Mouse (Mus musculus) stomach, embryonic 14.5 days (tissue): ENCODE data around the gene Dkk3. TPM values are rescaled to one million over a fixed set of nuclear protein-coding genes. Genes with fewer than 3 reads are reported as not detected.

Experiments used
- ATAC-seq: fragments of 200-750 bp; cut with Nextera tagmentation; 2 replicates; pipeline ENCODE4 v1.8.0; 2017; ENCODE audit warnings: low read depth, moderate TSS enrichment; ENCODE audit not compliant: insufficient number of reproducible peaks, insufficient read depth, low FRiP score
- H3K27ac ChIP-seq: fragments of 300-500 bp; sonication (generic); 2 replicates; pipeline ENCODE4 v1.5.1; 2014; ENCODE audit warnings: mild to moderate bottlenecking, low read length, moderate library complexity, mixed read lengths
- H3K27me3 ChIP-seq: fragments of 300-500 bp; sonication (generic); 2 replicates; pipeline ENCODE4 v1.6.1; 2014; ENCODE audit warnings: low read length, control low read depth, mixed read lengths; ENCODE audit not compliant: control insufficient read depth, insufficient read depth
- H3K36me3 ChIP-seq: fragments of 300-500 bp; sonication (generic); 2 replicates; pipeline ENCODE4 v1.6.1; 2014; ENCODE audit warnings: mild to moderate bottlenecking, control low read depth, low read length, moderate library complexity, mixed read lengths; ENCODE audit not compliant: control insufficient read depth, insufficient read depth
- H3K4me1 ChIP-seq: fragments of 300-500 bp; sonication (generic); 2 replicates; pipeline ENCODE4 v1.6.1; 2014; ENCODE audit warnings: low read length, control low read depth, mixed read lengths; ENCODE audit not compliant: control insufficient read depth, insufficient read depth
- H3K4me2 ChIP-seq: fragments of 300-500 bp; sonication (generic); replicated peaks from 2 replicates; pipeline ENCODE4 v1.6.1; 2014; ENCODE audit warnings: low read depth, low read length, control low read depth
- H3K4me3 ChIP-seq: fragments of 300-500 bp; sonication (generic); 2 replicates; pipeline ENCODE4 v1.5.1; 2014; ENCODE audit warnings: low read depth, low read length, control low read depth
- H3K9ac ChIP-seq: fragments of 300-500 bp; sonication (generic); replicated peaks from 2 replicates; pipeline ENCODE4 v1.6.1; 2014; ENCODE audit warnings: low read depth, mild to moderate bottlenecking, control low read depth, low read length, moderate library complexity, mixed read lengths
- H3K9me3 ChIP-seq: fragments of 300-500 bp; sonication (generic); 2 replicates; pipeline ENCODE4 v1.6.1; 2016; ENCODE audit warnings: low read depth, low read length, control low read depth; ENCODE audit not compliant: control insufficient read depth
- WGBS: fragments of 180-500 bp; shearing (Covaris S2); extraction: QIAGEN DNeasy Blood & Tissue Kit; methylation state at CpG from one replicate; pipeline ENCODE4 v1.1.7; 2014; 5-methylcytosine and 5-hydroxymethylcytosine counted together
- polyA plus RNA-seq: library from polyadenylated mRNA; unstranded; fragments of >200 nt; fragmentation: Nextera tagmentation; extraction: Ambion mirVana; gene quantifications from 2 replicates; pipeline ENCODE4 v1.2.1, GENCODE M21; 2014

The Dkk3 gene
- polyA plus RNA-seq, 1 experiment from 2014 or later = 31.5 TPM

DNA sequence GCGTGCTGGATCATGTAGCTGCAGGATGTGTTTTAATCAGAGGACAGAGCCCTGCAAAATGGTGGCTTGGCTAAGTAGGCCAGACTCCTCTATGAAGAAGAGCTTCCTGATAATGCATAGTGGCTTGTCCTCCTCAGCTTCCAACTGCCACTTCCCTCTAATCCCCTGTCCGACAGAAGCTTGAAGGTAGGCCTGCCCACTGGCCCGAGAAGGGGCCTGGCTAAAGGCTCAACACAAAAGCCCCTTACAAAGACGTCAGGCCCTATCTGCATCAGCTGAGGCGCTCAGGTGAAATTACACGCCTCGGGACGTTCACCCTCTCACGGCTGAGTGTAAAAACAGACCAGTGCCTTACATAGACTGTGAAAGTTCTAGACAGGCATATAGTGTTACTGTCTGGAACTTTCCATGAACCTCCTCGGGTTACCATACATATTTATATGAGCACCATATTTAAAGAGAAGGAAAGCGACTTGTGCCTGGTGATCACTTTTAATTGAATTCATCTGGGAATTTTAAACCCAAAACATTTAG lies 14.1 kb downstream of the Dkk3 start:
- Histone ChIP-seq H3K4me2 (no peak overlapping the region), H3K9me3 (no peaks in the 10 kb centered on the region), H3K4me3 (no peak overlapping the region), H3K27me3 (no peaks in the 10 kb centered on the region), H3K36me3 (no peaks in the 10 kb centered on the region), H3K4me1 (no peaks in the 10 kb centered on the region), H3K27ac (no peak overlapping the region), H3K9ac (no peak overlapping the region)
- WGBS = 57% methylated on average over 11 of the region's 11 CpGs
- no peak for ATAC-seq

DNA sequence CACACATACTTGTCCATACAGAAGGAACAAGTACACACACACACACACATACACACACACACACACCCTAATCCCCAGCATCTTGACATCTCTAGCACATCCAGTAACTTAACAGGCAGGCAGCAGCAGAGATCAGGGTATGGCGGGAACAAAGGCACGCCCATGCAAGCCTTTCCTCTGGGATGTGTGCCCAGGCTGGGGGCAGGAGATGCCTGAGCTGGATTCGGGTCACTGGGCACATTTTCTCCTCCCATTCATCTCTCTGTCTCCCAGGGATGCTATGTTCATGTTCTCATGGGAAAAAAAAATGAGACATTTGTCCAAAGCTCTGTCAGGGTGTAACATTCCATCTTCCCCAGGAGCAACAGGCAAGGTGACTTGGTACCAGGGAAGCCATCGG lies 14.9 kb downstream of the Dkk3 start:
- no peak overlapping the region for H3K4me2 ChIP-seq
- no peaks in the 10 kb centered on the region for H3K36me3 ChIP-seq
- H3K27ac ChIP-seq = no peak overlapping the region
- no peak overlapping the region for H3K4me3 ChIP-seq
- H3K27me3 ChIP-seq = no peaks in the 10 kb centered on the region
- H3K4me1 ChIP-seq = no peaks in the 10 kb centered on the region
- no peaks in the 10 kb centered on the region for H3K9me3 ChIP-seq
- H3K9ac ChIP-seq = no peak overlapping the region
- 64% methylated on average over 4 of the region's 4 CpGs for WGBS
- ATAC-seq = no peak

GRCm38 (mm10) chr7:112143090-112143500 lies 15.8 kb downstream of the Dkk3 start:
- 42% methylated on average over 7 of the region's 7 CpGs for WGBS
- H3K4me2 ChIP-seq = no peak overlapping the region
- no peak overlapping the region for H3K4me3 ChIP-seq
- ATAC-seq = no peak
- no peaks in the 10 kb centered on the region for H3K9me3 ChIP-seq
- no peaks in the 10 kb centered on the region for H3K4me1 ChIP-seq
- no peaks in the 10 kb centered on the region for H3K27me3 ChIP-seq
- no peak overlapping the region; the same call in 1 of the 2 replicates for H3K27ac ChIP-seq
- no peaks in the 10 kb centered on the region for H3K36me3 ChIP-seq
- no peak overlapping the region for H3K9ac ChIP-seq

GRCm38 (mm10) chr7:112142616-112143015 lies 16.2 kb downstream of the Dkk3 start:
- H3K36me3 ChIP-seq = no peaks in the 10 kb centered on the region
- H3K27ac ChIP-seq = no peak overlapping the region
- no peaks in the 10 kb centered on the region for H3K4me1 ChIP-seq
- WGBS = 75% methylated on average over 3 of the region's 3 CpGs
- H3K27me3 ChIP-seq = no peaks in the 10 kb centered on the region
- H3K4me2 ChIP-seq = no peak overlapping the region
- ATAC-seq = no peak
- H3K9ac ChIP-seq = no peak overlapping the region
- H3K9me3 ChIP-seq = no peaks in the 10 kb centered on the region
- H3K4me3 ChIP-seq = no peak overlapping the region

DNA sequence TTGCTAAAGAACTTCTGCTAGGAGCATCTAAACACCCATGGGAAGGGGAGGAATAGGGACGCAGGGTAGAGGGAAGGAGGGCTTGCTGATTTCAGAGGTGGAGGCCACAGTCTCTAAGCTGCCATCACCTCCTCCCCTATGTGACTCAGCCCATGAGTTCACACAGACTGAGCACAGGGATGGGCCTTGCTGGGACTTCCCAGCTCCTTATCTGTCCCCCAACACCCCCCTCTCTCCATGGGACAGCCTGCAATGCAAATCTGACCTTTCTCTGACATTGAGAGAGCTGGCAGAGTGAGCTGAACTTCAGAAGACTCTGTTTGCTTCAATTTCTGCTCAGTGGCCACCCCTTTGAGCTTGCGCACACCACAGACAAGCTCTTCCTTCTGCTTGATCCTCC lies 18.1 kb downstream of the Dkk3 start:
- Histone ChIP-seq H3K4me1 (no peaks in the 10 kb centered on the region), H3K9ac (no peak overlapping the region), H3K27me3 (no peaks in the 10 kb centered on the region), H3K36me3 (no peaks in the 10 kb centered on the region), H3K9me3 (no peaks in the 10 kb centered on the region), H3K4me3 (no peak overlapping the region), H3K27ac (no peak overlapping the region), H3K4me2 (no peak overlapping the region)
- no peak for ATAC-seq
- WGBS = 90% methylated on average over 2 of the region's 2 CpGs

GRCm38 (mm10) chr7:112138509-112139405 lies 20.1 kb downstream of the Dkk3 start:
- Histone ChIP-seq H3K4me2 (no peak overlapping the region), H3K9ac (no peak overlapping the region), H3K9me3 (no peaks in the 10 kb centered on the region), H3K36me3 (no peaks in the 10 kb centered on the region), H3K4me3 (no peak overlapping the region), H3K4me1 (no peaks in the 10 kb centered on the region), H3K27me3 (no peaks in the 10 kb centered on the region), H3K27ac (no peak overlapping the region)
- 63% methylated on average over 11 of the region's 11 CpGs for WGBS
- ATAC-seq = no peak

DNA sequence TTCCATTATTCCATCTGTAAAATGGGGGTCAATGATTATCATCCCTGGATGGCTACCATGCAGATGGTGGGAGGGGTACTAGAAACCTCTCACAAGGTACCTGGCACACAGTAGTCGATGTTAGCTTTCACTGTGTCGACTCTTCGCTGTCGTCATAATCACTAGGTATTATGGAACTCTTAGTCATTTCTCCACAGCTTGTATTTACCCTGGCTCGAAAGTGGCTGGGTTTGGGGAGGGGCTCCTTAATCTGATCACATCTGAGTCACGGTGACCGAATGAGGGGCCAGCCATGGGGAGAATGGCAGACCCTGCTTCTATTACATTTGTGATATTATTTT lies 20.7 kb downstream of the Dkk3 start:
- no peaks in the 10 kb centered on the region for H3K36me3 ChIP-seq
- 61% methylated on average over 7 of the region's 7 CpGs for WGBS
- H3K27ac ChIP-seq = no peak overlapping the region
- H3K4me3 ChIP-seq = no peak overlapping the region
- no peak for ATAC-seq
- H3K9ac ChIP-seq = no peak overlapping the region
- no peaks in the 10 kb centered on the region for H3K4me1 ChIP-seq
- no peak overlapping the region for H3K4me2 ChIP-seq
- H3K27me3 ChIP-seq = no peaks in the 10 kb centered on the region
- no peaks in the 10 kb centered on the region for H3K9me3 ChIP-seq

DNA sequence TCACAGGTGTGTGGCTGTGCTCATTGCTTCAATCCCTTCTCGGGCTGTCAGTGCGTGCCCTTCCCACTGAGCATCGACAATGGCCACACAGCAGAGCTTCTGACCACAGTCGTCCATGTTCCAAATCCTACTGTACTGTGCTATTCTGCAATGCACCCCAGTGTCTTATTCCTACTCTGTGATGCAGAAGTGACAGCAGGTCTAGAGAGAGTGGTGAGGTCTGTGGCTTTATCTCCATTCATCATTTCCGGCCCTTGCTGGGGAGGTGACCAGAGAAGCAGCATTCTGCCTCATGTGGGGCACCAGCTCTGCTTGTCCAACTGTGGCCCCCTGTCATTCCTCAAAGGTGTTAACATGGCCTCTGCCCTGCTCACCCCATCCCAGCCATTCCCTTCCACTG lies 22.3 kb downstream of the Dkk3 start:
- no peak for ATAC-seq
- H3K4me3 ChIP-seq = no peak overlapping the region
- no peaks in the 10 kb centered on the region for H3K36me3 ChIP-seq
- H3K4me1 ChIP-seq = no peaks in the 10 kb centered on the region
- H3K27ac ChIP-seq = no peak overlapping the region
- no peak overlapping the region for H3K9ac ChIP-seq
- H3K9me3 ChIP-seq = no peaks in the 10 kb centered on the region
- no peaks in the 10 kb centered on the region for H3K27me3 ChIP-seq
- WGBS = 78% methylated on average over 5 of the region's 5 CpGs
- H3K4me2 ChIP-seq = no peak overlapping the region

GRCm38 (mm10) chr7:112135161-112135560 lies 23.7 kb downstream of the Dkk3 start:
- H3K9ac ChIP-seq = no peak overlapping the region
- H3K4me1 ChIP-seq = no peaks in the 10 kb centered on the region
- WGBS = 76% methylated on average over 4 of the region's 4 CpGs
- H3K36me3 ChIP-seq = no peaks in the 10 kb centered on the region
- ATAC-seq = no peak
- no peaks in the 10 kb centered on the region for H3K27me3 ChIP-seq
- no peak overlapping the region for H3K4me2 ChIP-seq
- no peak overlapping the region for H3K27ac ChIP-seq
- H3K4me3 ChIP-seq = no peak overlapping the region
- no peaks in the 10 kb centered on the region for H3K9me3 ChIP-seq
